Mouse (Mus musculus) C2C12 (cell line): ENCODE measurements at regions not wholly inside any gene's neighbourhood (a gene's known extent, or its start where the extent isn't known, plus 50 kb on each side); places are given as distances from the start of the nearest gene placed in this dataset.

Source experiments
- H3K27me3 ChIP-seq: one replicate; pipeline ENCODE4 v1.6.1; 2011; ENCODE audit not compliant: control insufficient read depth, insufficient read depth, insufficient read length
- H3K36me3 ChIP-seq: one replicate; pipeline ENCODE4 v1.6.1; 2011; ENCODE audit not compliant: control insufficient read depth, insufficient read depth
- H3K4me3 ChIP-seq: one replicate; pipeline ENCODE4 v1.5.1; 2011; ENCODE audit warnings: mild to moderate bottlenecking, control low read depth; ENCODE audit not compliant: poor library complexity, insufficient read depth, severe bottlenecking
- H3K79me2 ChIP-seq: one replicate; pipeline ENCODE4 v1.6.1; 2011; ENCODE audit not compliant: control insufficient read depth, insufficient read depth
- H3K79me3 ChIP-seq: one replicate; pipeline ENCODE4 v1.6.1; 2011; ENCODE audit warnings: low read depth, control low read depth
- H3ac ChIP-seq: one replicate; pipeline ENCODE3; 2011; ENCODE audit warnings: low read depth; ENCODE audit not compliant: control insufficient read depth, insufficient read length
- CEBPB ChIP-seq: IDR thresholded peaks from one replicate; pipeline ENCODE4 v1.6.1; 2011; ENCODE audit warnings: low read depth, mild to moderate bottlenecking, control low read depth, moderate library complexity
- CTCF ChIP-seq: IDR thresholded peaks from one replicate; pipeline ENCODE4 v1.5.1; 2011; ENCODE audit not compliant: control insufficient read depth, insufficient read depth, insufficient read length
- FOSL1 ChIP-seq: IDR thresholded peaks from one replicate; pipeline ENCODE4 v1.8.0; 2011; ENCODE audit warnings: mild to moderate bottlenecking, low read length; ENCODE audit not compliant: poor library complexity, insufficient read depth, severe bottlenecking
- MAX ChIP-seq: IDR thresholded peaks from one replicate; pipeline ENCODE4 v1.6.1; 2011; ENCODE audit warnings: mild to moderate bottlenecking, control low read depth
- MYOD1 ChIP-seq: IDR thresholded peaks from one replicate; pipeline ENCODE4 v1.6.1; 2011; ENCODE audit warnings: low read depth; ENCODE audit not compliant: control insufficient read depth, insufficient read length
- MYOG ChIP-seq: IDR thresholded peaks from one replicate; pipeline ENCODE4 v1.6.1; 2011; ENCODE audit not compliant: control insufficient read depth, insufficient read length; ENCODE audit errors: extremely low read depth
- USF1 ChIP-seq: IDR thresholded peaks from one replicate; pipeline ENCODE4 v1.6.1; 2011; ENCODE audit warnings: low read depth, mild to moderate bottlenecking, control low read depth, moderate library complexity

DNA sequence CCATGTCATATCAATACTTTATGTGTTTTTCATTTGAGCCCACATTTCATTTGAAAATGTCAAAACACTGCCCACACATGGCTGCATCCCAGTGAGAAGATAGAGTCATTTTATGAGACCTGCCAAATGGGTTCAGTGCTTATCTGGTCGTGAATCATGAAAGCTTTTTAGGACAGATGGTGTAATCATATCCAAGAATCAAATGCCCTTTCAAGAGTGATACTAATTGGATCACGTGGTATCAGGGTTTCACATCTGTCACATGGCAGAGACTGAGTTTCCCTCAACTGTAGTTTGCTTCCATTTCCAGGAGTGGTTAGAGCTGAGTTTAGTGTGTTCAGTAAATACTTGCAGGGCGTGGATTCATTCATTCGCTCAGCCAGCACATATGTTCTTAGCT is 87.2 kb upstream of the Agbl1 start:
- H3K36me3 ChIP-seq: no peaks in the 10 kb centered on the region
- no peaks in the 10 kb centered on the region for H3K79me3 ChIP-seq
- no peak overlapping the region for H3ac ChIP-seq
- no peak for TF ChIP-seq FOSL1
- no peak for TF ChIP-seq MYOG
- no peak for TF ChIP-seq USF1
- no peak for TF ChIP-seq MAX
- no peak for TF ChIP-seq MYOD1
- no peak for TF ChIP-seq CEBPB
- no peak for TF ChIP-seq CTCF
- no peak overlapping the region for H3K4me3 ChIP-seq
- no peaks in the 10 kb centered on the region for H3K79me2 ChIP-seq
- no peaks in the 10 kb centered on the region for H3K27me3 ChIP-seq

DNA sequence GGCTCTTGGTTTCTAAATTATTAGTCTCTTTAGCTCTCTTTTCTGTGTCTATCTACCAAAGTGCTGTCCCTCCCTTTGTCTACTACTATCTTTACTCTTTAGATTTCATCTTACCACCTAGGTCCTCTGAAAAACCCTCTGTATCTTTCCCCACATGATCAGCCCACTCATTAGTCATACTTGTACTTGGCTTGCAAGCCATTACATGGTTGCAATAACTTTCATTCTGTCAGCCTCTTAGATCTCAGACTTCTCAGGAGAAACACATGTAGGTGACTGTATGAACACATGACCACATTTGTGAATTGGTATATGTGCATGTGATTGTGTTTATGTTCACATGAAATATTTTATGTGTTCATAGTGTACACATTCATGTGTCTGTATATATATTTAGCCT is 83.3 kb upstream of the Agbl1 start:
- Histone ChIP-seq H3K79me2 (no peaks in the 10 kb centered on the region), H3ac (no peak overlapping the region), H3K4me3 (no peak overlapping the region), H3K27me3 (no peaks in the 10 kb centered on the region), H3K79me3 (no peaks in the 10 kb centered on the region), H3K36me3 (no peaks in the 10 kb centered on the region)
- TF ChIP-seq FOSL1: no peak
- no peak for TF ChIP-seq USF1
- no peak for TF ChIP-seq CEBPB
- TF ChIP-seq MAX: no peak
- TF ChIP-seq MYOG: no peak
- no peak for TF ChIP-seq CTCF

DNA sequence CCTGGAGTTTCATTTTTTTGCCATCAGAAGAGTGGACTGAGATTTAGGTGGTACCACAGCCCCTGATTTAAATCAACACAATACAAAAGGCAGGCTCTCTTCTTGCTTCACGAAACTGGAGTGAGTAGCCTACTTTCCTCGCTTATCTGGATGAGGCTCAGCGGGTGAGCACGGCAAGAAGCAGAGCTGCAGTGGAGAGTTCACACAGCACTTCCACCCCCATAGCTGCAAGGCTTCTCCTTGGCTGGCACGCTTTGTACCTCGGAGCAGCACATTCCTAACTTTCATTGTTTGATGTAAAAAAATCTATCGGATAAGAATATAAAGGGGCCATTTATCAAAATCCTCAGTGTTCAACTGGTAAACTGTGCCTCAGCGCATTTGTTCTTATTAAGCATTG is 72.8 kb upstream of the Agbl1 start:
- H3K79me3 ChIP-seq: no peaks in the 10 kb centered on the region
- H3K79me2 ChIP-seq: no peaks in the 10 kb centered on the region
- H3K4me3 ChIP-seq: no peak overlapping the region
- TF ChIP-seq MYOD1 (no peak), CTCF (no peak), CEBPB (no peak), FOSL1 (no peak), USF1 (no peak), MAX (no peak), MYOG (no peak)
- H3ac ChIP-seq: no peak overlapping the region
- H3K36me3 ChIP-seq: no peaks in the 10 kb centered on the region
- no peaks in the 10 kb centered on the region for H3K27me3 ChIP-seq

DNA sequence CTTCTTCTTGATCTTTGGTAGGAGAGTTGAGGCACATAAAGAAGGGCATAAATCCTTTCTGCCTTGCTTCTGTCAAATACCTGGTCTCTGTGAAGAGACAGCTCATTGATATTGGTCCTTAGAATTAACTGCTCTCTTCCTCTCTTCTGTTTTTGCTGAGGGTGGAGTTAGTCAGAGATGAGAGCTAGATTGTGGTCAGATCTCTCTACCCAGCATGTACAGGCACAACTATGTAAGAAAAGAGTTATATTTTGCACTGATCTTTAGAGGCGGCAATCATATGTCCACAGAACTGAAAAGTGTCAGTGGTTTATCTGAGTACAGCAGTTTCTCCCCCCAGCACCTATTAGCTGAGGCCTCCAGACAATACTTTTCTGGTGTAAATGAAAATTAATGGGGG is 65.5 kb upstream of the Agbl1 start:
- H3K79me2 ChIP-seq: no peaks in the 10 kb centered on the region
- no peak overlapping the region for H3ac ChIP-seq
- H3K27me3 ChIP-seq: no peaks in the 10 kb centered on the region
- H3K79me3 ChIP-seq: no peaks in the 10 kb centered on the region
- TF ChIP-seq FOSL1 (no peak), MAX (no peak), MYOG (no peak), USF1 (no peak), CTCF (no peak), CEBPB (no peak), MYOD1 (no peak)
- no peaks in the 10 kb centered on the region for H3K36me3 ChIP-seq
- H3K4me3 ChIP-seq: no peak overlapping the region

DNA sequence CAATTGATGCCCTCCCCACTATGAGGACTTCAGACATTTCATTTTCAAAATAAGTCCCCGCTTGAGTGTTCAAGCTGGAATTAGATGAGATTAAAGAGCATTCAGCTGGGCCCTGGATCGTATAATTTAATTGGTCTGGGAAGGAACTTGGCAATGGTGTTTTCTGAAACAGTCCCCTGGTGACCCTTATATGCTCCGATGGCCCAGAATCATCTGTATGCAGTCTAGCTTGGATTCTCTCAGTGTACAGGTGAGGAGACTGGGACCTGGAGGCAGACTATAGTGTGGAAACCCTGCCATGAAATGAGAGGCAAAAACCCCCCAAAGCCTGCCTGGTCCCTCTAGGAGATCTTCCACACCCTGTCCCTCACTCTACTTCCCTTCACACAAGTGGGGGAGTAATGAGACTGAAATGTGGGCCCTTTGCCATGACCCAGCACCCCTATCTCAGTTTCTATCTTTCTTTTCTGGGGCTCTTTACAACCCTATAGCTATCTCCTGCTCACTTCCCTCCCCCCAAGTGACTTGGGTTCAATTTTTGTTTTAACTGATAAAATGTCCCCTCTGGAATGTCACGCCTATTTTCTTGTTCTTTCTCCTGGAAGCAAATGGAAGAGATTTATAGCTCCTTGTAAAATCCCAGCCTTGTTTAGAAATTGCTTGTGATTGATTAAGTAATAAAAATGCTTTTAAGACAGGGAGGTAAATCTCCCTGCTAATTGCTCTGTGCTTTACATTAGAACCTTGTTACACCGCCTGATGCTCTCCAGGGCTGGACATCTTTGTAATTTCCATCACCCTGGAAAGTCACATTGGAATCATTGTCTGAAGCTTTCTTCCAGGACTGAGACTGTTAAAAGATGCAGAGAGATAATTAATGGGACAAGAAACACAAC is 64.7 kb upstream of the Agbl1 start:
- H3ac ChIP-seq: no peak overlapping the region

DNA sequence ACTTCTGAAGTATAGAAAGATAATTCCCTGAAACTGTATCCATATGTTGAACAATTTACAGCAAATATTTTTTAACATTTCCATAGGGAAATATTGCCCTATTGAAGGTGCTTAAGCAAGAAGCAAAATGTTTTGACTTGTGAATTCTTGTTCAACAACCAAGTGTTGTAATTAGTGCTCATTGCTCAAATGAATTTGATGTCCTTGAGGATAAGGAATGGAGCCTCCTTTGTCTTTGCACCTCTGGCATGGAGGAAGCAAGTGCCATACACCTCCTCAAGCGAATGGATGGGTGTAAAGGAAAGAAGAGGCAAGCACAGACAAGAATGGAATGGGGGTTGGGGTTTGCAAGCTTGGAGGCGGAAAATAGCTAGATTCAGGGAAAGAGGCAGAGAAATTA is 59.2 kb upstream of the Agbl1 start:
- Histone ChIP-seq H3ac (no peak overlapping the region), H3K27me3 (no peaks in the 10 kb centered on the region), H3K4me3 (no peak overlapping the region), H3K36me3 (no peaks in the 10 kb centered on the region), H3K79me3 (no peaks in the 10 kb centered on the region), H3K79me2 (no peaks in the 10 kb centered on the region)
- TF ChIP-seq USF1 (no peak), FOSL1 (no peak), CEBPB (no peak)

More for the DNA sequence above, 64.7 kb upstream of the Agbl1 start:
- Histone ChIP-seq H3K4me3 (no peak overlapping the region), H3K27me3 (no peaks in the 10 kb centered on the region), H3K79me3 (no peaks in the 10 kb centered on the region), H3K36me3 (no peaks in the 10 kb centered on the region), H3K79me2 (no peaks in the 10 kb centered on the region)
- TF ChIP-seq FOSL1: no peak
